Comparison of ENCODE assay signal across 8 mouse cellular contexts in genomic region chr5:125111137-125111536, GRCm38 (mm10).
DNase-seq lines count a peak whose midpoint lies in the region; ATAC-seq and TF ChIP-seq lines count a peak whose summit lies in the region.

No protein-coding gene starts in this region.

- WGBS in intestine, embryonic 15.5 days: 42% methylated on average over 6 of the region's 6 CpGs
- WGBS in midbrain, embryonic 10.5 days: 51% methylated on average over 6 of the region's 6 CpGs

- H3K4me2 ChIP-seq in intestine, embryonic 15.5 days (replicated peaks): no peak overlapping the region

- peaks cover 36% of the 10 kb centered on the region for H3K4me1 ChIP-seq in intestine, embryonic 15.5 days (replicated peaks)
- H3K4me1 ChIP-seq in midbrain, embryonic 10.5 days: peaks cover 30% of the 10 kb centered on the region

- no peak for TF ChIP-seq CTCF in left cerebral cortex, adult 2 months (IDR thresholded peaks at IDR 0.05)

- peak in 1 of 2 experiments; percentile 48 for DNase-seq in left cerebral cortex, adult 2 months (ENCODE audit: extremely low spot score in 1 of 2, low spot score in 2 of 2)
- no peak for DNase-seq in left cerebral cortex, postnatal 36 days (ENCODE audit: low spot score in 2 of 2)
- peak; percentile 74 for DNase-seq in brain, adult 2 months (ENCODE audit: low read depth, low spot score)
- peak; percentile 78 for DNase-seq in gastrocnemius, postnatal 25 days
- no peak for DNase-seq in midbrain, embryonic 10.5 days (ENCODE audit: low spot score)
- DNase-seq in cerebellum, adult 9-10 months: no peak
- DNase-seq in spleen, adult 18-20 months: no peak

- peak; percentile 57 for ATAC-seq in intestine, embryonic 15.5 days

- H3K9me3 ChIP-seq in intestine, embryonic 15.5 days: no peaks in the 10 kb centered on the region
- H3K9me3 ChIP-seq in midbrain, embryonic 10.5 days (replicated peaks): no peaks in the 10 kb centered on the region; the same call in 1 of the 2 replicates

- no peaks in the 10 kb centered on the region for H3K27me3 ChIP-seq in intestine, embryonic 15.5 days (replicated peaks)
- no peaks in the 10 kb centered on the region for H3K27me3 ChIP-seq in midbrain, embryonic 10.5 days (ENCODE audit: low read depth, poor library complexity, severe bottlenecking)

- no peak overlapping the region for H3K9ac ChIP-seq in intestine, embryonic 15.5 days

- peak overlapping the region; percentile 3; the same call in 1 of the 2 replicates for H3K27ac ChIP-seq in left cerebral cortex, adult 2 months
- no peak overlapping the region for H3K27ac ChIP-seq in intestine, embryonic 15.5 days
- peak overlapping the region; percentile 64 for H3K27ac ChIP-seq in midbrain, embryonic 10.5 days (replicated peaks)

- H3K4me3 ChIP-seq in left cerebral cortex, adult 2 months: no peak overlapping the region
- no peak overlapping the region for H3K4me3 ChIP-seq in intestine, embryonic 15.5 days (replicated peaks)
- no peak overlapping the region for H3K4me3 ChIP-seq in midbrain, embryonic 10.5 days

- intact Hi-C loops in left cerebral cortex, adult 2 months (cut with DNase I): no loop called here
- intact Hi-C loops in left cerebral cortex, postnatal 36 days (cut with DNase I): loop anchor here (5.0 kb wide), 1 partner anchor 66 kb away; the partner anchor contains the start of gene Ncor2

- peaks cover 45% of the 10 kb centered on the region for H3K36me3 ChIP-seq in intestine, embryonic 15.5 days
- H3K36me3 ChIP-seq in midbrain, embryonic 10.5 days: peaks cover 95% of the 10 kb centered on the region

Comparison
In these comparisons a context has a peak if more than half of its experiments do, and no peak if none do; other contexts are left out.
1. DNase-seq: peak in brain, adult 2 months (single experiment) and gastrocnemius, postnatal 25 days (single experiment); none in left cerebral cortex, postnatal 36 days (0 of 2), midbrain, embryonic 10.5 days (single experiment), cerebellum, adult 9-10 months (single experiment) and spleen, adult 18-20 months (0 of 2).